Mouse (Mus musculus): ENCODE data around the gene Sap30l. TPM values are rescaled to one million over a fixed set of nuclear protein-coding genes. Genes with fewer than 3 reads are reported as not detected.
A peak's percentile ranks its signal among the peaks of the same experiment; 100 is the strongest.
"Not testable (repeated sequence)": the region's sequence is repeated elsewhere in the genome, so short reads cannot be mapped to it uniquely, and the experiment has no call there.

Gene Sap30l
- total RNA-seq, 2 experiments from 2014 or later, result 53.2 to 57.0 TPM

DNA sequence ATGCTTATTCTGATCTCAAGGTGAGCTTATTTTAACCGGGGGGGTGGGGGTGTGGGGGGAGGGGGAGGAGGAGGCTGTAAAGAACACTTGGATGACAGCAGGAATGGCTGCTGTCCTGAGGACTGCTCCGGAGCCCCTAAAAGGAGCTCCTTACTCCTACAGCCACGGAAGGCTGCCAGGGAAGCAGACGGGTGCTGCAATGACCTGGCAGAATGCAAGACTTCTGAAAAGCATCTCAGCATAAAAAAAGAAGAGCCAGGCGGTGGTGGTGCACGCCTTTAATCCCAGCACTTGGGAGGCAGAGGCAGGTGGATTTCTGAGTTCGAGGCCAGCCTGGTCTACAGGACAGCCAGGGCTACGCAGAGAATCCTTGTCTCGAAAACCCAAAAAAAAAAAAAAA lies 3.6 kb upstream of the Sap30l start:
- DNase-seq (ENCODE audit: low spot score in 2 of 2), result no peak

DNA sequence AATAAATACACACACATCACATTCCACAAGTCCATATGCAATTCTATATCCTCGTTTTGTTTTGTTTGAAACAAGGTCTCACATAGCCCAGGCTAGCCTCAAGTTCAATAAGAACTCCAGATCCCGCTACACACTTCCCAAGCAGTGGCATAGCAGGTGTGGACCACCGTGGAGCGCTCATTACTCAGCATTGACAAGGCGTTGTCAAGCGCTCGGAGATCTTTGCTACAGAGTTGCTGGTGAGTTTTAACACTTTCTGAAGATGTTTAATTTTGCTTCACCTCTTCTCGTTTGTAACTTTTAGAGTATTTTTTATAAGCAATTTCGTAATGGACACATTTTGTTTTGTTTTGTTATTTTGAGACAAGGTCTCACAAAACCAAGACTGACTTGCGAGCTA lies 2.0 kb upstream of the Sap30l start:
- DNase-seq (ENCODE audit: low spot score in 2 of 2), result no peak

DNA sequence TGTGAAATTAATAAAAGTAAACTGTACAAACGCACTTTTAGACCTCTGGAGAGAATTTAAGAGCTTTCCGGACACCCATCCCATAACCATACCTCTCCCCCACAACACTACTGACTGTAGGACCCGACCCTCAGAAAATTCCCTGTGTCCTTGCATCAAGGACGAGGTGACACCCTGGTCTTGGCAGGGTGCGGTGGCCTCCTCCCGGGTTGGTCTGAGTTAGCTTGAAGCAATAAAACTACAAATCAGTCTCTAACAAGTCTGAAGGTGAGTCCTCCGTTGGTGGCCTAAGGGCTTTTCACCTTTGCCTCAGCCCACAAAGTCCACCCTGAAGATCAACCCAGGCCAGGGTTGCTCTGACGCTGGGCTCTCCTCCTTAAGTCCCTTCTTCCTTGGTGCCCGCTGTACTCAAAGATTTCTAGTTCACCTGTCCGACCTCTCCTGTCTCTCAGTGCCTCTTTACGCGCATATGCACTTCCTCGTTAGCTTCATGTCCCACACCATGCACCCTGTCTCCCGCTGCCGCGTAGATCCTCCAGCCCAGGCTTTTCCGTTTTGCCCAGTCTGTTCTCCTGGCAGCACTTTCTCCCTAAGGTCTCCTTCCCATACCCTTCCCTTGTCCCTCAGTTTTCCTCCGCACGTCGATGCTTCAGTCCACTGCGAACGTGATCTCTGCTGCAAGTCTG lies 1.0 kb upstream of the Sap30l start:
- no peak for DNase-seq (ENCODE audit: low spot score in 2 of 2)

DNA sequence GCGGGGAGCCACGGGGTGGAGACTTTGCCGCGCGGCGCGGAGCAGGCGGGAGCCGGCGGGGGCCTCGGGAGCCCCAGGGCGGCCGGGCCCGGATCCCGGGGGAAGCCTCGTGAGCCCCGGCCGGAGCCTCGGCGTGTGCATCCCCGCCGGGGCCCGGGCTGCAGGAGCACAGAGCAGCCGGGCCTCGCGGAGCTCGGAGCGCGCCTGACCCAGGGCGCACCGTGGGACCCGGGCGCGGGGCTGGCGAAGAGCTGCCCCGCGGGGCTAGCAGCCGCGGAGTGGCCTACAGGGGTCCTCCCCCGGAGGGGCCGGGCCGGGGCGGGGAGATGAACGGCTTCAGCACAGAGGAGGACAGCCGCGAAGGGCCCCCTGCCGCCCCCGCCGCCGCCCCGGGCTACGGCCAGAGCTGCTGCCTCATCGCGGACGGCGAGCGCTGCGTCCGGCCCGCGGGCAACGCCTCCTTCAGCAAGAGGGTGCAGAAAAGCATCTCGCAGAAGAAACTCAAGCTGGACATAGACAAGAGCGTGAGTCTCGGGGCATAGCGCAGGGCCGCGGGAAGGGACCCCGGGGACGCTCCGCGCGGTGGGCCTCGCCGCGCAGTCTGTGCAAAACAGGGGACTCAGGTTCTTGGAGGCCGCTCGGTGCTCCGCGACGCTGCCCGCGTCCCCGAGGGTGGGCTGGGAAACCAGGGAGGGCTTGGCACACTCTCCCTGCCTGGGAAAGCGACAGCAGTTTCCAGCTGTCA lies 501 bp downstream of the Sap30l start:
- DNase-seq (ENCODE audit: low spot score in 2 of 2), result peak; percentile 35 to 46

DNA sequence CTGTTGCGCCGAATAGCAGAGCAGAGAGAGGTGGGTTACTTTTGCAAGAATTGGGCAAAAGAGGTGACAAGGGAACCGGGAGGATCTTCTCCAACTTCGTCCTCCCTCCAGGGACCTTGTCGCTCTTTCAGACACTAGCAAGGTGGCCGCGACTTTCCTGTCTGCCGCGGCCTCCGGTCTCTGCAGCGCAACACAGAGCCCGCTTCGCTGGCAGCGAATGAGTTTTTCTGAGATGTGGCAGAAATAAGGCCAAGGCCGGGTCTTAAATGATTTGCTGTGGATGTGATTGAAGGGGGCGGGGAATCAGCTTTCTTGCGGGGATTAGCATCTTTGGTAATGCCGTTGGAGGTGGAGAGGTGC lies 1.1 kb downstream of the Sap30l start:
- DNase-seq (ENCODE audit: low spot score in 2 of 2), result no peak

DNA sequence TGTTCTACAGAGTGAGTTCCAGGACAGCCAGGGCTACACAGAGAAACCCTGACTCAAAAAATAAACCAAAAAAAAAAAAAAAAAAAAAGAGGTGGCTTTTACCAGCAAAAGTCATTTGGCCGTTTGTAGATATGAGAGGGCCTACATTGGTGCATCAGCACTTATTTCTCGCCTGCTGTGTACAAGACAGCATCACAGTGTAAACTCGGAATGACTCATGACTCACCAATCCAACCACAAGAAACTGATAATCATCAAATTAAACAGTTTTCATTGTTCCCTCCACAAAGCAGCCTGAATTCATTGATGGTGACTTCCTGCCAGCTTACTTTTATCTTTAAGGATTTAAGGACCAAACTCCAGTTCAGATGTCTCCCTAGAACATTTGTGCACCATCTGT lies 3.6 kb downstream of the Sap30l start:
- DNase-seq (ENCODE audit: low spot score in 2 of 2), result no peak

DNA sequence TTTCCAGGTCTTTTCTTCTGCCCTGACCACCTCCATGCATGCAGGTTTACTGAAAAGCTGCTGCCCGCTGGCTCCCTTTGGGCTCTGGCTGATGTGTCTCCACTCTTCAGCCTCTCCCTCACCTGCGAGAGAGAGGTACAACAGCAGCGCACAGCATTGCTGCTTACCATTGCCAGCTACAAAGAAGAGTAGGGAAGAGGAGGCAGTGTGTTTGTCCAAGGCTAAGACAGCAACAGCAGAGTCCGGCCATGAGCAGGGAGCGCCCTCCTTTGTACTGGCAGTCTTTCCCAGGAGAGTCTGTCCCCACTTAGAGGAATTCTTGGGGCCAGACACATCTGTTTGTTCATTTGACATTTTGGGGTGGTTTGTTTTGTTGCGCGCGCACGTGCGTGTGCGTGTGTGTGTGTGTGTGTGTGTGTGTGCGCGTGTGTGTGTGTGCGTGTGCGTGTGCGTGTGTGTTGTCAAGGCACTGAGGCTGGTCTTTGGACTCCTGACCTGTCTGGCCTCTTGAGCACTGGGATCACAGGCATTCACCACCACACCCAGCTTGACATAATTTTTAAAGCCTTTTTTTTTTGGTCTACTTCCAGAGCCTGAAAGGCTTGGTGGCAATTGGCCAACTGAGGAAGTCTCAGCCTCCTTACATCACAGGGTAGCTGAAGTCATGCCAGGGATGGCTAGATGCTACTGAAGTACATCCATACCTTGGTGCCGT lies 7.7 kb downstream of the Sap30l start:
- DNase-seq (ENCODE audit: low spot score in 2 of 2), result no peak

DNA sequence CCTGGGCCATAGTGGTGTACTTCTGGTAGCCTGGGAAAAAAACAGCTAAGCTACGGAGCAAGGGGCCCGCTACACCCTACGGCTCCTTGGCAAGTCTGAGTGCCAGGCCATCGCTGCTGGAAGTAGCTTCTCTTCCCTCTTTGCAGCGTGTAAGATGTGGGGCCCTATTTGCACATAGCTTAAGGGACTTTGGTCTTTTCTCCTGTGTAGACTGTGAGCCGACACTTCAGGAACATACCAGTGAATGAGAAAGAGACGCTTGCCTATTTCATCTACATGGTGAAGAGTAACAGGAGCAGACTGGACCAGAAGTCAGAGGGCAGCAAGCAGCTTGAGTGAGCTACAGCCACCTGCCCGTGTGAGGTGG lies 8.3 kb downstream of the Sap30l start:
- no peak for DNase-seq (ENCODE audit: low spot score in 2 of 2)

DNA sequence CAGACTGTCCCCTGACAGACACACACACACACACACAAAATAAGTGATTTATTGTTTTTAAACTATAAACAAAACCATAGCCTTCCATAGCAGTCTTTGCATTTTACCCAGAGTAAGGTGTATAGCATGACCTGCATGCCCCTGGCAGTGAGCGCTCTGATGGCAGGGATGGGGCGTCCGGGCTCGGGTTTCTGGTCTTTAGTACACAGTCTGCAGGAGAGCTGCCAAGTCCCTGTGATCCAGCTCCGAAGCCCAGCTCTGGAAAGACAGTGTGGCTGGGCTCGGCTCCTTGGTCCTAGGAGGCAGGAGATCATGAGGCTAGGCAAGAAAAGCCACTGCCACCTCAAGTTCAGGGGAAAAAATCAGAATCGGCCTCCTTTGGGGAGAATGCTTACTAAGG lies 9.6 kb downstream of the Sap30l start:
- DNase-seq (ENCODE audit: low spot score in 2 of 2), result no peak

DNA sequence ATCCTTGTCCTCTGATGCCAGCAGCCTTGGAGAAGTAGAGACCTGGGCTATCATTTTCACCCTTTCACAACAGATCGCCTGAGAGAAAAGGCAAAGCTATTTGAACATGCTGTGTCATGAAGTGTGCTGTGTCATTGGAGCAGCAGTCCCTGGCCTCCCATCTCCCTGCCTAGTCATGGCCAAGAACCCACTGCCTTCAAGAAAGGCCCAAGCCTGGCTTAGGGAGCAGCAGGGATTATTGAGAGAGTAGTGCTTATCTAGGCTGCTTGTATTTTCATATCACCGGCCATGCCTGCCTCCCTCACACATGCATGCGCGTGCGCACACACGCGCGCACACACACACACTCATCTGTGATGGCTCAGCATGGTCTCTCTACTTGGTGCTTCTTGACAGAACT lies 10.8 kb downstream of the Sap30l start:
- DNase-seq (ENCODE audit: low spot score in 2 of 2), result no peak

DNA sequence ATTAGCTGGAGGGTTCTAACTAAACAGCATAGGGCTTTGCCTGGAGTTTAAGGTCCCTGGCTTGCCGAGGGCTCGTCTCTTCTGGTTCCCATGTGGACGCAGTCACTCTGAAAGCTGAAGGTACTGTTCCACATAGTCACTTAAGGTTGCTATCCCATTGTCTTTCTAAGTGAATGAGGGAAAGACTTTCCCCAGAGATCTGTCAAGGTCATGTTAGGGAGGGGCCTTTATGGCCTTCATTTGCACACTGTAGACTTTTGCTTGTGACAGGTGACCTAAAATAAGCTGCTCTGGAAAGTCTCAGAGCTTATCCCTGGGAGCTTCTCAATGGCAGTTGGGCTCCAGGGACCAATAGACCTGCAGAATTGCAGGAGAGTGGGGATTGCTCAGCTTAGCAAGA lies 12.2 kb downstream of the Sap30l start:
- DNase-seq (ENCODE audit: low spot score in 2 of 2), result no peak

DNA sequence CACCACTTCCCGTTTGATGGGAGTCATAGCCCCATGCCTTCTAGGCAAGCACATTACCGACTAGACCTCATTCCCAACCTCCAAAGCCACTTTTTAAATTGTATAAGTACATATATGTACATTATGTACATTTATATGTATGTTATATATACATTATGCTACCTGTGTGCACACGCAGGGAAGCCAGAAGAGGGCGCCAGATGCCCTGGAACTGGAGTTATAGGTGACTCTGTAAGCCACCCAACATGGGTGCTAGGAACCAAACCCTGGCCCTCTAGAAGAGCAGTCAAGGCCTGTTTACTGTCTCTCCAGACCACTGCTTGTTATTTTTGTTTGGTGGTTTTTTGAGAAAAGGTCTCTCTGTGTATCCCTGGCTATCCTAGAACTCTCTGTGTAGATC lies 16.8 kb downstream of the Sap30l start:
- no peak for DNase-seq (ENCODE audit: low spot score in 2 of 2)

DNA sequence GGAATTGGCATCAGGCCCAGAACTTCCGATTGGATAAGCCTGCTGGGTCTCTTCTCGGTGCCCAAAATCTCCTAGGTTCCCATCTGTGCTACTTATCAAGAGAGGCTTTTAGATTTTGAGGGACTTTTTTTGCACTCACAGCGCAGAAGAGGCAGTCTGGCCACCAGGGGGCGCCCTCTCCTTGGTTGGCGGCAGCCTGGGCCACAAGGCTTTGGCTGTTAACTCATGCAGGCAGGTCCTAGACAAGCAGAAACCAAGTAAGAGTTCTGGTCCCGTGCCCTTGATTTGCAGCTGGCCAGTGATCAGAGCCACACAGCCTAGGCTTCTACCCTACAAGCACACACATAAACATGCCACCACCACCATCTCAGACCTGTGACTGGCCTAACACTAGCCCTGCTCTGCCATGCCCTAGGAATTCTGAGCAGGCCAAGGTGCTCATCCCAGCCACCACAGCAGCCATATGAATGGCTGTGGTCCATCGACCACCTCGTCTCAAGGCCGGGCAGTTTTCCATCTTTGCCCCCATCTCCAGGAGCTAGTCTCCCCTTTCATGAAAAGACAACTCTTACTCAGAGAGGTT lies 18.7 kb downstream of the Sap30l start:
- DNase-seq (ENCODE audit: low spot score in 2 of 2), result peak; percentile 78 to 80

DNA sequence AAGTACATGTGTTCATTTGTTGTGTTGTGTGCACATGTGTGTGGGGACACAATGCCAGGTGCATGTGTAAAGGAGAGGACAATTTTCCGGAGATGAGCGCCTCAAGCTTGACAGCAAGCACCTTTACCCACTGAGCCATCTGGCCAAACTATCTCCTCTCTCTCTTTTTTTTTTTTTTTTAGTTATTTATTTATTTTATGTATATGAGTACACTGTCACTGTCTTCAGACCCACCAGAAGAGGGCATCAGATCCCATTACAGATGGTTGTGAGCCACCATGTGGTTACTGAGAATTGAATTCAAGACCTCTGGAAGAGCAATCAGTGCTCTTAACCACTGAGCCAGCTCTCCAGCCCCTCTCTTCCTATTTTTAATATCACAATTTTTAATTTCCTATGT lies 21.7 kb downstream of the Sap30l start:
- not testable (repeated sequence) for DNase-seq (ENCODE audit: low spot score in 2 of 2)

DNA sequence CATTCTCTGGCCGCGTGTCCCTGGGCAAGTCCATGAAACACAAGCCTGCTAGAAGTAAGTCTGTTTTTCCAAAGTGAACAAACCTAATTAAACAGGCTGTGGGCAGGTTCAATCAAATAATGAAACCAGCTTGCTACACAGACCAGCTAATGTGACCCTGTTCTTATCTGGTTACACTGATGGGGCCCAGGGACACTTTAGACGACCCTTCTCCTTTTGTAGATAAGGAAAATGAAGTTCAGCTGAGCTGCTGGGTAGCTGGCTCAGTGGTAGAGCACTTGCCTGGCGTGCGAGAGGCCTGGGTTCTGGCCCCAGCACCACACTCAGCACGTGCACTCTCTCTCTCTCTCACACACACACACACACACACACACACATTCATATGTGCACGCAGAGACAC lies 22.3 kb downstream of the Sap30l start:
- no peak for DNase-seq (ENCODE audit: low spot score in 2 of 2)

DNA sequence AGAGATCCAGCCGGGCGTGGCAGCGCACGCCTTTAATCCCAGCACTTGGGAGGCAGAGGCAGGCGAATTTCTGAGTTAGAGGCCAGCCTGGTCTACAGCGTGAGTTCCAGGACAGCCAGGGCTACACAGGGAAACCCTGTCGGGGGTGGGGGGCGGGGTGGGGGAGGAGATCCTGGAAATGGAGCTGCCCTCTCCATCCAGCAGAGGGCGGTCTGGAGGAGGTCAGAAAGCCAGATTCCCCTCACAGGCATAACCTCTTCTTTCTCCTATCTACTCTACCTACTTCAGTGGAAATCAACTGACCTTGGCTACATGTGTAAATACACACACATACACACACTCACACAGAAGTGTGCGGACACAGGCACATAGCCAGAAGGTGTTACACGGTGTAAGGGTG lies 23.8 kb downstream of the Sap30l start:
- DNase-seq (ENCODE audit: low spot score in 2 of 2), result not testable (repeated sequence)

DNA sequence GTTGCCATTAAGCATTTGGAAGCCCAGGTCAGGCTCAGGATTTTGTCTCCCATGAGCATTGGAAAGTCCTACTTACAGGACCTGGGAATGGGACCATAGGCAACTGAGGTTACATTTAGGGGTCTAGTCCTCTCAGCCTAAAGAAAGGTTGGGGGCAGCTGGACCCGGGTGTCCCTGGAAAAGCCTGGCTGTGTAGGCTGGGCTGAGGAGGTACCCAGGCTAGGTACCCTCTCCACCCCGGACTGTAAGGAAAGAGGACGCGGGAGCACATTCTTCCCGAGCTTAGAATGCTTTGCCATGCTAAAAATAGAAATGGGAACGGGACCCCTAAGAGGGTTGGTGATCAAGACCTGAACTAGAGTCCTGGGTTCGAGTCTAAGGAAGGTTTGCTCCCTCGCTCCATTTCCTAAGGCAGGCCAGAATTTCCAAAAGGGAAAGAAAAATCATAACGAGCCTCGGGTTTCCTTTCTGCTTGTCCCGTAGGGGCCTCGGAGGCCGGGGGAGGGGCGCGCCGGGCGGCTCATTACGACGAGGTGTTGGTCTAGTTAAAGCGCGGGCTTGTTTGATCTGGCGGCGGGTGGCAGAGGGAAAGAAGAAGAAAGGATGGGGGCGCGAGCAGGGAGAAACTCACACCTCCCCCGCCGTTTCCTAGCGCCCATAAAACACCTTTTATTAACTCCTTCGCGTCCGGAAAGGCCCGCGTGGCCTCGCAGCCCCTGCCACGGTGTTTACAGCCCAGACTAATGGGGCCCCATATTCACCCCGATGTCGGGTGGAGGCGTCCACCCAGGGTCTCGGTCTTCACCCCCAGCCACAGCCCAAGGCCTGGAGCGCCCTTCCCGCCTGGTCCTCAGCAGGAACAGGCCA lies 25.8 kb downstream of the Sap30l start:
- DNase-seq (ENCODE audit: low spot score in 2 of 2), result no peak

DNA sequence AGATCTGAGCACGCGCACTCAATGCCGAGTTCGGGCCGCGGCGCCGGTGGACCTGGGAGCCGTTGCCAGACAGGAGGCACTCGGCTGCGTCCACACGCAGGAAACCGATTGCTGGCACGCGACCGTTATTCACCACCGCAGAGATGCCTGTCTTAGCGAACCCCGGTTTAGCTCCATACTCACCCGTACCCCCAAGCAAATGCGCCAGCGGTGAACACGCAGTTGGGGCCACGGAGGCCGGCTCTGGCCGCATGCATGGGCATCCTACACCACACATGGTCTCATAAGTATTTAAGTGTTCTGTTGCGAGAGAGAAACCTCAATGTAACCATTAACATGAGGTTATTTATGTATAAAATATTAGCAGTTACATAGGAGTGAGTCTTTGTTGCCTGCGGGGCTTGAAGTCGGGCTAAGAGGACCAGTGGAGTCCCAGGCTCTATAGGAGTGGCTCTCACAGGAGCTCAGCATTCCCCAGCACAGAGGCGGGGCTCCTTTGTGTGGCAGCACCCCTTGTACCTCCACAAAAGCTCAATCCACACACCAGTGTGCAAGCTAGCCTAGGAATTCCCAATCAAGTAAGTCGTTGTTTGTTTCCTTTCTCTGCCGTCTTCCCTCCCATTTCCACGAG lies 26.6 kb downstream of the Sap30l start:
- no peak for DNase-seq (ENCODE audit: low spot score in 2 of 2)

DNA sequence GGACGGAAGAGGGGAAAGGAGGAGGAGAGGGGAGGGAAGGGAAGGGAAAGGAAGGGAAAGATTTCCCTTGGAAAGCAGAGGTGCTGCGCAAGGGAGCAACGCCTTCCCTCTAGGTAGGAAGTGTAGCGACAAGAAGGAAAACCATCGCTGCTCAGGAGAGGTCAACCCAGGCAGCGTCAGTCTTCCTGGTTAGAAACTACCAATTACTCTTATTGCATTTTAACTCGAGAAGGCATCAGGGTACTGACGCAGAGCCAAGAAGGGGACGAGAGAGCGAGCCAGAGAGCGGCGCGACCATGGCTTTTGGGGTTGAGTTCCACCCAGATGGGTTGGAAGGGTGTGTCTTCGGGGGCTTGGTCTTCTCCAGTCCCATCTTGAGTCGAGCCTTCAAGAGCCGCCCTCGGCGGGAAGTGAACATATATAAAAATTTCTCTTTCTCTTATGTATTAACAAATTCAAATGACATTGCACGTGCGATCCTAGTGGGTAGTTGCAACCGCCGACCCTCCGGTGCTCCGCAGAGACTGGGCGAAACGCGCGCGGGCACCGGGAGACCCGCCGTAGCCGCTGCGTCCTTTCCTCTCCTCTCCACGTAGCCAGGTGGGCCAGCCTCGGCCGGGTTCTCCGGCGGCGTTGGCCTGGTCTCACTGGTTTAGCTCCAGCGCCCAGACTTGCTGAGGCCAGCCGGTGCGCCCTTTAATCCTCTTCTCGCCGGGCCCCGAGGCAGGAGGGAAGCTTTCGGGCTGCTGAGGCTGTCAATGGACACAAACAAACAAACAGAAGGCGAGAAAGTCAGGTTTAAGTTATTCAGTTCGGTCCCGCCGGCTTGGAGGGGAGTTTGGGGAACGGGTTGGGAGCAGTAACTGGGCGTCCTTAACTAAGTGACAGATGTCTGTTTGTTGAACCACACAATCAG lies 27.8 kb downstream of the Sap30l start:
- no peak for DNase-seq (ENCODE audit: low spot score in 2 of 2)
